Mouse (Mus musculus) thymus, adult 18-20 months (tissue): ENCODE measurements around the gene Rbm8a.
"Not testable (repeated sequence)": the region's sequence is repeated elsewhere in the genome, so short reads cannot be mapped to it uniquely, and the experiment has no call there.

ENCODE experiments used
- DNase-seq, 2 experiments: peaks; one replicate each; pipeline ENCODE4 v3.0.0; 2022; ENCODE audit warnings: mixed read lengths in 2 of 2

Gene Rbm8a

DNA sequence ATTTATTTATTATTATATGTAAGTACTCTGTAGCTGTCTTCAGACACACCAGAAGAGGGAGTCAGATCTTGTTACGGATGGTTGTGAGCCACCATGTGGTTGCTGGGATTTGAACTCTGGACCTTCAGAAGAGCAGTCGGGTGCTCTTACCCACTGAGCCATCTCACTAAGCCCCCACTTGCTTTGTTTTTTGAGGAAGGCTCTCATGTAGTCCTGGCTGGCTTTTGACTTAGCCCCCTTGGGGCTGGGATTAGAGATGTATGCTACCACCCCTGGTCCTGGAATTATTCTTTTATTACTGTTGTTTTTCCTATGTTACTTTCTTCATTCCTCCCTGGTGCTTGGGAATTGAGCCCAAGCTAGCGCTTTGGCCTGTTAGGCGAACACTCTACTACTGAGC lies 23.7 kb upstream of the Rbm8a start:
- not testable (repeated sequence) for DNase-seq

- DNase-seq: no peak
These were observed 23.1 kb upstream of the Rbm8a start for GRCm38 (mm10) chr3:96606618-96607017.

DNA sequence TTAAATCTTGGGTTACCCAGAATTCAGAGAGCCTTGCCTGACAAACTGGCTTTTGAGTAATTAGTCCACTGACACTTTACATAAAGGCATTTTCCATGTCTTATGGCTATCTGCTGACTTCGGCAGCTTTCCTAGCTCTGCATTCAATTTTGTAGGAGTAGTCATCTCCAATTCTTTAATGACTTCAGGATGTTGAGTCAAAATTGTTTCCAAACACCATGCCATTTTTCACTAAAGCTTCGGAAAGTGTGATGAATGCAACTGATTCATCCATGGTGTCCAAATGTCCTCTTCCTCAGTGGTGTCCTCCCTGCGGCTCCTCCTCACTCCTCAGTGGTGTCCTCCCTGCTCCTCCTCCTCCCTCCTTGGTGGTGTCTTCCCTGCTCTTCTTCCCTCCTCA lies 11.8 kb upstream of the Rbm8a start:
- DNase-seq: no peak

DNA sequence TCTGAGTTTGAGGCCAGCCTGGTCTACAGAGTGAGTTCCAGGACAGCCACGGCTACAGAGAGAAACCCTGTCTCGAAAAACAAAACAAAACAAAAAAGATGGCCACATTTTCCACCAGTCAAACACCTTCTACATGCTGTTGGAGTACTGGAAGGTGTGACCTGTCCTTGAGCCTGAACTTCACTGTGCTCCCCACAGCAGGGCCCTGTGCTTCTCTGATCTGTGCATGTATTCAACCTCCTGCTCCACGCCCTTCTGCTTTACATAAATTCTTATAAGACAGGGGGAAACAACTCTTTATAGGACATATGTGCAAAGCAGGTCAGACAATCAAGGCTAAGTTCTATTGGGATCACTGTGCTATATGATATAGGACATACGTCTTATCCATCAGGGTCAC lies 6.5 kb upstream of the Rbm8a start:
- DNase-seq: no peak

- no peak for DNase-seq
These were observed 2.3 kb downstream of the Rbm8a start for GRCm38 (mm10) chr3:96632058-96632457.

GRCm38 (mm10) chr3:96634015-96634414 lies 4.3 kb downstream of the Rbm8a start:
- DNase-seq: no peak

DNA sequence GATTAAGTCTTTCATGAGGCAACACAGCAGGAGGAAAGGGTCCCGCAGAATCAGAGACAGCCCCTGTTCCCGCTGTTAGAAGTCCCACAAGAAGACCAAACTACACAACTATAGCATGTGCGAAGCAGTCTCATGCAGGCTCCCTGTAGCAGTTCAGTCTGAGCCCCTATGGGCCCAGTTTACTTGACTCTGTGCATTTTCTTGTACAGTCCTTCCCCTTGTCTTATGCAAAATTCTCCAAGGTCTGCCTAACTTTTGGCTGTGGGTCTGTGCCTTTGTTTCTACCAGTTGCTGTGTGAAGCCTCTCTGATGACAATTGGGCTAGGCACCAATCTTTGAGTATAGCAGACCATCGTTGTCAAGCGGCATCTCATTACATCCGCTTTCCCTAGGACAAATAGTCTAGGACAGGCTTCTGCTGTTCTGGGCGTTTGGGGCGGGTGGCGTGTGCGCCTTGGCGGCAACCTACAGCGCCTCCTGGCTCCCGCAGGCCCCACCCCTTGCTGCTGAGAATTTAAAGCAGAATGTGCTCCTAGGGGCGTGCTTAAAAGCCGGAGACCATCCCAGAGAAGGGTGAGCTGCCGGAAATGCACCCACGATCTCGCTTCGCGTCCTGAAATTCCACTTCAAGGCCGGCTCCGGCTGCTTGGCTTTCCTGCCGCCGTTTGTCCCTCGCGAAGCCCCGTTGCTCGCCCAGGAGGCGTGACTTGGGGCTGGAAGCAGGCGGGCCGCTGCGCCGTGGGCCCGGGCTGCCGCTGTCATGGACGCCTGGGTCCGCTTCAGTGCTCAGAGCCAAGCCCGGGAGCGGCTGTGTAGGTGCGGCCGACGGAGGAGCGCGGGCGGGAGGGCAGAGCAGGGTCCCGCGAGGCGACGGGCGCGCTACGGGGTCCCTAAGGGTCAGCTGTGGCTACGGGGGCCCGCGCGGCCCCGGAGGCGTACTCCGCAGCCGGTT lies 5.5 kb downstream of the Rbm8a start, which contains the start of the genes Pex11b and Gm42957:
Gene Pex11b, plus strand, starts transcription at position 449 of the 952 bp plus-strand sequence.
Gene Gm42957, plus strand, starts transcription at position 547 of the 952 bp plus-strand sequence.
- DNase-seq: peak; percentile 71 to 82

DNA sequence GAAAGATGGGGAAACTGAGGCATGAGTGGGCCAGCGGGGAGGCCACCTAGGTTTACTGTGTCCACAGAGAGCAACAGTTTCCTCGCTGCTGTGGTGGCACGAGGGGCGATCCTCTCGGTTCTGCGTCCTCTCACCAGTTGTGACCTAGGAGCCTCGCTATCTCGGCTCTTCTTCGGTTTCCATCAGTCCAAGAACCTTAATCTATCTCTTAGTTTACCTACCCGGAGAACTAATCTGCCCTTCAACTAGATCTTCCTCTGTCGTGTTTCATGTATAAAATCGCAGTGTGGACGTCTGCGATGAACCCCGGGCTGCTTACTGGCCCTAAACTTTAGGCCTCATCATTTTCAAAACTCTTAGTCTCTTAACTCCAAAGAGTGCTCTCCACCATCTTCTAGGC lies 6.2 kb downstream of the Rbm8a start:
- DNase-seq: no peak

GRCm38 (mm10) chr3:96636448-96636847 lies 6.7 kb downstream of the Rbm8a start:
- DNase-seq: no peak

DNA sequence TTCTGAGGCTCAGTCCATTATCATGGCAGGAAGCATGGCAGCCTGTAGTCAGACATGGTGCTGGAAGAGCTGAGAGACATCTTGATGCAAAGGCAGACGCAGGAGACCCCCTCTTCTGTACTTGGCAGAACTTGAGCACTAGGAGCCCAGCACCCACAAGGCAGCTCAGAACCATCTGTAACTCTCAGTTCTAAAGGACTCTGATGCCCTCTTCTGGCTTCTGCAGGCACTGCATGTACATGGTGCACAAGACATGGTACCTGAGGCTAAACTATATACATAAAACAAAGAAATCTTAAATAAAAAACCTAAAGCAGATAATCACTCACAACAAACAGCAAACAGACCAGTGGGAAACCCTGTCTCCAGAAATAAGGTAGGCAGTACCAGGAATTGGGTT lies 9.5 kb downstream of the Rbm8a start:
- DNase-seq: peak; percentile 32 to 58

- no peak for DNase-seq
These were observed 15.4 kb downstream of the Rbm8a start, which contains the start of gene Itga10 for GRCm38 (mm10) chr3:96645018-96645649. Gene Itga10, plus strand, starts transcription at chr3:96645584.

DNA sequence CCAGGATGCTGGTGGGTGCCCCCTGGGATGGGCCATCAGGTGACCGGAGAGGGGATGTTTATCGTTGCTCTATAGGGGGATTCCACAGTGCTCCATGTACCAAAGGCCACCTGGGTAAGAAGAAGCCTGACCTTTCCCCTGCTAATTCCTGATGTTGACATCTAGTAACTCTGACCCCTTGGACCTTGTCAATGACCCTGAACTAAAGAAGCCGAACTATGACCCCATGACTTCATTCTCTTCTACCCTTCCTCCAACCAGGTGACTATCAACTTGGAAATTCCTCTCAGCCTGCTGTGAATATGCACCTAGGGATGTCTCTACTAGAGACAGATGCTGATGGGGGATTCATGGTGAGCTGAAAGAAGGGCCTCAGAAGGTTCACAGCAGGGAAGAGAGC lies 17.6 kb downstream of the Rbm8a start:
- no peak for DNase-seq

GRCm38 (mm10) chr3:96660901-96661300 lies 31.2 kb downstream of the Rbm8a start:
- no peak for DNase-seq

DNA sequence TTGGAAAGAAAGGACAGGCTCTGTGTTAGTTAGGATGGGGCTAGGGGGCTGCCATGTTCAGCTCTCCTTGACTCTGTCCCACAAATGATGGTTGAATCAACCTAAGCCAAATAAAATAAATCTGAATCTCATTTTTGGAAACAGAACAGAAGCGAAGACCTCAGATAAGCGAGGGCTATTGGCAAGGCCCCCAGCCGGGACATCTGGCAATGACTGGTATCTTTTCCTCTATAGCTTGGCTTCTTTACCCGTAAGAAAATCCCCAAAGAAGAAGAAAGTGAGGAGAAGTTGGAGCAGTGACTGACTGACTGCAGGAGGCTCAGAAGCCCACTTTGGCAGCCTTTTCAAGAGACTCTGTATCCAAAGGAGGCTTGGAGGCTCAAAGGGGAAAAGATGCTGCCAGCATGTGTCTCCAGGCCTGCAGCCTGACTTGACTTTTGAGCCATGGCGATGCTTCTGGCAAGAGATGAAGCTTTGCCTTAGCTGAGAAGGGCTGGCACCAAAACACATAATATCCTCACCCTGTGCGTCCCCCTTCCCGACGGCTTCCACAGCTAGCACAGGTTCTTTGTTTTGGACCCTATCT lies 33.1 kb downstream of the Rbm8a start:
- no peak for DNase-seq

GRCm38 (mm10) chr3:96663432-96664239 lies 33.9 kb downstream of the Rbm8a start:
- peak; percentile 24 to 43 for DNase-seq

- not testable (repeated sequence) for DNase-seq
These were observed 36.1 kb downstream of the Rbm8a start for GRCm38 (mm10) chr3:96665732-96666363.

- no peak for DNase-seq
These were observed 37.2 kb downstream of the Rbm8a start for GRCm38 (mm10) chr3:96666916-96667315.

DNA sequence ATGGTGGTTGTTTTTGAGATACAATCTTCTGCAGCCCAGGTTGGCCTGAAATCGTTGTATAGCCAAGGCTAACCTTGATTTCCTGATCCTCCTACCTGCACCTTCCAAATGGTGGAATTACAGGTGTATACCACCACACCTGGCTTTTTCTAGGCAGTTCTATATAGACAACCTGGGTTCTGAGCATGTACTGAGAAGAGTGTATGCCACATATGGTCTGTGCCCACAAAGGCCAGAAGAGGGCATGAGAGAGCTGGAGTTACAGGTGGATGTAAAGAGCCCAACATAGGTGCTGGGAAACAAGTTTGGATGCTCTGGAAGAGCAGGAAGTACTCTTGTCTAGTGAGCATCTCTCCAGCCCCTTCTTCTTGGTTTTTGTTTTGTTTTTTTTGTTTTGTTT lies 37.6 kb downstream of the Rbm8a start:
- DNase-seq: no peak

GRCm38 (mm10) chr3:96668424-96669067 lies 38.8 kb downstream of the Rbm8a start:
- no peak for DNase-seq

- peak; percentile 66 to 76 for DNase-seq
These were observed 40.2 kb downstream of the Rbm8a start, which contains the start of gene Ankrd35 for GRCm38 (mm10) chr3:96669727-96670468. Gene Ankrd35, plus strand, starts transcription at chr3:96670131.

- DNase-seq: no peak
These were observed 41.8 kb downstream of the Rbm8a start for GRCm38 (mm10) chr3:96671519-96671918.
